Mouse (Mus musculus) CD4-positive, CD25-positive, alpha-beta regulatory T cell, adult 4 months (primary cell): ENCODE measurements around the gene Gpcpd1. TPM values are rescaled to one million over a fixed set of nuclear protein-coding genes. Genes with fewer than 3 reads are reported as not detected.

Experiments
- ATAC-seq: one replicate; pipeline ENCODE4 v1.8.0; 2017
- polyA plus RNA-seq, 2 experiments: library from polyadenylated mRNA; unstranded; fragments of 100-300 nt; shearing (Covaris generic); gene quantifications; one replicate each; pipeline ENCODE4 v1.2.1; 2017

The Gpcpd1 gene
- polyA plus RNA-seq, 2 experiments from 2014 or later, result 46.5 to 51.5 TPM

- peak; percentile 46 for ATAC-seq
These were observed 71.1 kb downstream of the Gpcpd1 start for GRCm38 (mm10) chr2:132516130-132517030.

- ATAC-seq, result no peak
These were observed 71.9 kb downstream of the Gpcpd1 start for GRCm38 (mm10) chr2:132515607-132516006.

- ATAC-seq, result no peak
These were observed 72.5 kb downstream of the Gpcpd1 start for GRCm38 (mm10) chr2:132515076-132515475.

GRCm38 (mm10) chr2:132514353-132514752 is 73.2 kb downstream of the Gpcpd1 start:
- ATAC-seq, result no peak

- no peak for ATAC-seq
These were observed 74.0 kb downstream of the Gpcpd1 start for GRCm38 (mm10) chr2:132513371-132514181.

- ATAC-seq, result no peak
These were observed 74.6 kb downstream of the Gpcpd1 start for GRCm38 (mm10) chr2:132512977-132513351.

- ATAC-seq, result peak; percentile 69
These were observed 75.2 kb downstream of the Gpcpd1 start for GRCm38 (mm10) chr2:132512051-132512976.

GRCm38 (mm10) chr2:132511011-132511818 is 76.3 kb downstream of the Gpcpd1 start:
- ATAC-seq, result peak; percentile 5

GRCm38 (mm10) chr2:132509714-132510113 is 77.8 kb downstream of the Gpcpd1 start:
- ATAC-seq, result peak; percentile 56

GRCm38 (mm10) chr2:132509261-132509660 is 78.3 kb downstream of the Gpcpd1 start:
- ATAC-seq, result peak; percentile 49

GRCm38 (mm10) chr2:132507521-132507920 is 80.0 kb downstream of the Gpcpd1 start:
- no peak for ATAC-seq

GRCm38 (mm10) chr2:132507091-132507490 is 80.4 kb downstream of the Gpcpd1 start:
- no peak for ATAC-seq

GRCm38 (mm10) chr2:132505828-132506227 is 81.7 kb downstream of the Gpcpd1 start:
- no peak for ATAC-seq

- no peak for ATAC-seq
These were observed 89.2 kb downstream of the Gpcpd1 start for GRCm38 (mm10) chr2:132498344-132498743.

GRCm38 (mm10) chr2:132497412-132498135 is 90.0 kb downstream of the Gpcpd1 start:
- peak; percentile 96 for ATAC-seq

GRCm38 (mm10) chr2:132493184-132493583 is 94.3 kb downstream of the Gpcpd1 start:
- ATAC-seq, result no peak

GRCm38 (mm10) chr2:132485454-132485853 is 102.1 kb downstream of the Gpcpd1 start:
- peak; percentile 71 for ATAC-seq

GRCm38 (mm10) chr2:132481547-132481946 is 106.0 kb downstream of the Gpcpd1 start:
- no peak for ATAC-seq
